Mouse (Mus musculus): ENCODE data around the gene Igf1.

DNA sequence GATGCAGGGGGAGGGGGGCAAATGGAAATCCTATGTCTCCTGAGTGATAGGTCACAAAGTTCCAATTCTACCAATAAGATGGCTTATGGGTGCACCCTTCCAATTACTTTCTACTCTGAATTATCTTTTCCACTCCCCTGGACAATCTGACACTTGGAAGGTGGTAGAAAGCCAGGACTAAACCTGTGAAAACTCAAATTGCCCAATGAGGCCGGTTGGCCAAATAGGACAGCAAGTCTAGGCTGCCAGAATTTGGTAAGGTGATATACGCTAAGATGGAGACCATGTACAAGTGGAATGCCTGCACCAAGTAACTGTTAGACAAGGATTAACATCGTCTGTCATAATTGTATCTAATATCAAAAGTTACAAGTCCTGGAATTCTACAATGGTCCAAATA is 55.8 kb downstream of the Igf1 start:
- TF ChIP-seq MAX (IDR thresholded peaks at IDR 0.05; ENCODE audit: low read depth) = no peak
- TF ChIP-seq POLR2A (IDR thresholded peaks at IDR 0.05; ENCODE audit: insufficient read length, low read depth) = no peak
- TF ChIP-seq E2F4 (IDR thresholded peaks at IDR 0.05; ENCODE audit: insufficient read depth) = no peak
- TF ChIP-seq MYOD1 (IDR thresholded peaks at IDR 0.05; ENCODE audit: control insufficient read depth in 1 of 3, insufficient read length in 2 of 3, low read depth in 2 of 3) = no peak

Measured in myocyte (in vitro differentiated cells).